Mouse (Mus musculus): ENCODE results near the gene Methig1.
"Not testable (repeated sequence)": the region's sequence is repeated elsewhere in the genome, so short reads cannot be mapped to it uniquely, and the experiment has no call there.

The Methig1 gene

GRCm38 (mm10) chr15:100341314-100341980, 11.5 kb upstream of the Methig1 start:
- DNase-seq, result not testable (repeated sequence)

- DNase-seq, result no peak
Measured at GRCm38 (mm10) chr15:100345484-100345883, 7.5 kb upstream of the Methig1 start.

GRCm38 (mm10) chr15:100346761-100347160, 6.2 kb upstream of the Methig1 start:
- DNase-seq, result no peak

GRCm38 (mm10) chr15:100349496-100349895, 3.5 kb upstream of the Methig1 start:
- no peak for DNase-seq

GRCm38 (mm10) chr15:100351501-100352060, 1.4 kb upstream of the Methig1 start:
- no peak for DNase-seq

GRCm38 (mm10) chr15:100353399-100353798, 450 bp downstream of the Methig1 start:
- DNase-seq, result not testable (repeated sequence)

- no peak for DNase-seq
Measured at GRCm38 (mm10) chr15:100355876-100356275, 2.9 kb downstream of the Methig1 start.

- no peak for DNase-seq
Measured at GRCm38 (mm10) chr15:100364242-100364641, 11.3 kb downstream of the Methig1 start, which contains the start of gene Higd1c. Gene Higd1c (plus strand): TSS chr15:100364542.

- DNase-seq, result not testable (repeated sequence)
Measured at GRCm38 (mm10) chr15:100365967-100366366, 13.0 kb downstream of the Methig1 start.

- no peak for DNase-seq
Measured at GRCm38 (mm10) chr15:100367119-100367518, 14.2 kb downstream of the Methig1 start.

GRCm38 (mm10) chr15:100375066-100375465, 22.1 kb downstream of the Methig1 start:
- peak; percentile 61 for DNase-seq

GRCm38 (mm10) chr15:100377847-100378505, 25.0 kb downstream of the Methig1 start:
- DNase-seq, result not testable (repeated sequence)

GRCm38 (mm10) chr15:100379658-100380057, 26.7 kb downstream of the Methig1 start:
- DNase-seq, result no peak

- DNase-seq, result no peak
Measured at GRCm38 (mm10) chr15:100380104-100380503, 27.2 kb downstream of the Methig1 start.

- no peak for DNase-seq
Measured at GRCm38 (mm10) chr15:100385705-100386104, 32.8 kb downstream of the Methig1 start.

GRCm38 (mm10) chr15:100387544-100388223, 34.7 kb downstream of the Methig1 start:
- no peak for DNase-seq

- DNase-seq, result no peak
Measured at GRCm38 (mm10) chr15:100388224-100388835, 35.4 kb downstream of the Methig1 start.

GRCm38 (mm10) chr15:100388886-100389285, 35.9 kb downstream of the Methig1 start:
- DNase-seq, result no peak

GRCm38 (mm10) chr15:100391066-100391465, 38.1 kb downstream of the Methig1 start:
- DNase-seq, result no peak

GRCm38 (mm10) chr15:100391599-100391998, 38.6 kb downstream of the Methig1 start:
- DNase-seq, result no peak

- DNase-seq, result no peak
Measured at GRCm38 (mm10) chr15:100393016-100393415, 40.1 kb downstream of the Methig1 start.

GRCm38 (mm10) chr15:100395561-100395960, 42.6 kb downstream of the Methig1 start:
- DNase-seq, result no peak
